Mouse (Mus musculus): ENCODE results near the gene Adgrb2. TPM values are rescaled to one million over a fixed set of nuclear protein-coding genes. Genes with fewer than 3 reads are reported as not detected.

The Adgrb2 gene
- total RNA-seq, 2 experiments from 2014 or later = 0.54 to 1.2 TPM

DNA sequence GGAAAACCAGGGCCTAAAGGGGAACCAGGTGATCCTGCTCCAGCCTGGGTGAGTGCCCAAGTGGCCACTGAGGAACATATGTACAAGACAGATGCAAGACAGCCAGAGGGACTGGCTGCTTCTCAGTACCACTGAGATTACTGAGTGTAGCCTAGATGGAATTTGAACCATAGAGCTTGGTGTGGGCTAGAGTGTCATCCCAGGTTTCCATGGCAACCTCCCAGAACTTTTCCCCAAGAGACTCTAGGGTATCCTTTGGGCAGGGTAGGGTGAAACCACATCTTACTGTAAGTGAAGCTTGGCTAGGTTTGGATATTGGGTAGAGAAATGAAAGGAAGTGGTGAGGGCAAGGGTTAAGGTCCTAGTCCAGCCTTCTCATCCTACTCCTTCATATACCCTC lies 76.3 kb downstream of the Adgrb2 start:
- no peak for DNase-seq
- intact Hi-C loops (cut with DNase I) = no loop called here

DNA sequence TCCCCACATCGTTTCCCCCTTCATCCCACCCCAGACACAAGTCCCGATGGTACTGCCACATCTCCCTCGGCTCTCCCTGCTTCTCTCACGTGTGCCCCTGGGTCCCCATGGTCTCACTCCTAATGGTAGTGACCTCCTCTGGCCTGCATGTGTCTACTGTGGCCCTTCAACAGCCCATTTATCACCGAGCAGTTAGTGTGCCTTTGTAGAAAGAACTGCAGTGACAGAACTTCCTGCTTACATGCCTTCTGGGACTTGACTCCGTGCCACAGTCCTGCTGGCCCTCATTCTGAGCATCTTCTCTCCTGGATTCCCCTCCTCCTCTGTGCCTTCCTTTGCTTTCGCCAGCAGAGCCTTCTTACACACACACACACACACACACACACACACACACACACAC lies 78.5 kb downstream of the Adgrb2 start:
- no peak for DNase-seq
- intact Hi-C loops (cut with DNase I) = no loop called here

DNA sequence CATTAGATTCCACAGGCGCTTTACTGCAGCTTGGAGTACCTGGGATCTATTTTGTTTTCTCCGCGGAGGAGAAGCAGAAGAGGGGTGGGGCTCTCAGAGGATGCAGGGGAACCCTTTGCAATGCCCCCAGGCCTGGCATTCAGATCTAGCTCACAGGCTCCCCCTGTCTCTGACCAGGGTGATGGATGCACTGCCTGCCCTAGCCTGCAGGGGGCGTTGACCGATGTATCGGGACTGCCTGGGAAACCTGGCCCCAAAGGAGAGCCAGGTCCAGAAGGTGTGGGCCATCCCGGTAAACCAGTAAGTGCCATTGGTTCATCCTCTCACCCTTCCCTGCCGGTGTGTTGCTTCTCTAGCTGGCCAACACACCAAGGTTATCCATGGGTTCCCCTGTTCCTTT lies 82.1 kb downstream of the Adgrb2 start:
- intact Hi-C loops (cut with DNase I) = no loop called here
- no peak for DNase-seq

DNA sequence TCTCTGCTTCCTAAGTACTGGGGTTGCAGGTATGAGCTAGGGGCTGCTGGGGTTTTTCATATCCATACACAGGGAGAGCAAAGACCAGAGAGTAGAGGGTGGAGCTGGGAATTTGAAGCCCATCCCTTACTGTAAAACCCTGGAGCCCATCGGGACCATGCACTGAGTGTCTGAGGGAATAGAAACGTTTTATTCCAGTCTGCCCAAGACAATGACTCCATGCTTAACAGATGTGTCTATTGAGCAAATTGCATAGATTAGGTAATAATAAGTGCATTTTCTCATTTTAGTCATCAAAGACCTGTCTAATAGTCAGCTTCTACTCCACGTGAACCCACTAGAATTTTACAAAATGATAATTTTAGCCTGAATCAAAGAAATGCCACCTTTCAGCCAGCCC lies 85.9 kb downstream of the Adgrb2 start:
- intact Hi-C loops (cut with DNase I) = no loop called here
- DNase-seq = no peak

DNA sequence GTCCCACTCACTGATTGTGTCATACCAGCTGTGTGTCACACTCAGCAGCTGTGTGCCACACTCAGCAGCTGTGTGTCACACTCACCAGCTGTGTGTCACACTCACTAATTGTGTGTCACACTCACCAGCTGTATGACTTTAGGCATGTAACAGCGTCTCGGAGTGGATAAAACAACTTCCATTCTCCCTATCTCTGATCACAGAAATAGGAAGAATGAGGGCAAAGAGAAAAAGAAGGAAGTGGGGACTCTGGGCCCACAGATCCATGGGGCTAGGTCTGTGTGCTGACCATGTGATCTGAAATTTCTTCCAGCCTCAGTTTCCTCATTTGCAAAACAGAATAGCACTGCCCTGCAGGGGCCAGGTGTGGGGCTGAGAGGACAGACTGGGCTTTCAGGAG lies 87.1 kb downstream of the Adgrb2 start:
- intact Hi-C loops (cut with DNase I) = no loop called here
- no peak for DNase-seq

Other genes with a start within 250 kb of the Adgrb2 start
- gene Khdrbs1, start 242.6 kb upstream of the Adgrb2 start, total RNA-seq (2021) = 10 to 100 TPM; 20.2 to 26.5 TPM
- gene Ptp4a2, start 173.7 kb upstream of the Adgrb2 start, total RNA-seq (2021) = 100 to 1,000 TPM; 615 to 657 TPM
- gene Spocd1, start 55.6 kb upstream of the Adgrb2 start, total RNA-seq (2021) = not detected
- 1 to 10 TPM; 6.9 to 7.7 TPM for gene Col16a1, start 63.0 kb downstream of the Adgrb2 start, total RNA-seq (2021)
- gene Pef1, start 117.7 kb downstream of the Adgrb2 start, total RNA-seq (2021) = 10 to 100 TPM; 32.0 to 34.3 TPM
- not detected for gene Hcrtr1, start 154.5 kb downstream of the Adgrb2 start, total RNA-seq (2021)
- 10 to 100 TPM; 17.0 to 28.2 TPM for gene Tinagl1, start 190.3 kb downstream of the Adgrb2 start, total RNA-seq (2021)
- not detected for gene Gm853, start 237.5 kb downstream of the Adgrb2 start, total RNA-seq (2021)

All from gastrocnemius, postnatal 36 days (tissue).